Mouse (Mus musculus) CH12.LX (cell line): ENCODE measurements around the gene Zfp931. TPM values are rescaled to one million over a fixed set of nuclear protein-coding genes. Genes with fewer than 3 reads are reported as not detected.

Source experiments
- polyA plus RNA-seq: library from polyadenylated mRNA; unstranded; fragments of >175 nt; gene quantifications from 2 replicates; pipeline ENCODE4 v1.2.1, GENCODE M21; 2012; ENCODE audit warnings: low read depth; ENCODE audit not compliant: insufficient read length
- total RNA-seq, 2 experiments: library from RNA; depleted of rRNA; stranded (reverse); fragments of 300-350 nt in 1 of 2; fragments of >200 nt in 1 of 2; gene quantifications; 2 replicates each; pipeline ENCODE4 v1.2.3; 2012 to 2014

Zfp931 gene
- total and polyA plus RNA-seq, 3 experiments, result 3.2 to 14.0 (median 5.6) TPM

Other genes starting within 250 kb of the Zfp931 start
- gene Gm14325, start 238.1 kb downstream of the Zfp931 start, total RNA-seq (2012; rRNA removed), result 23.8 and 27.4 TPM in 2 replicates
- 79.1 and 90.6 TPM in 2 replicates for gene Gm14325, start 238.1 kb downstream of the Zfp931 start, total RNA-seq (2014; rRNA removed)
- gene Gm14325, start 238.1 kb downstream of the Zfp931 start, polyA plus RNA-seq, result 16.3 and 23.1 TPM in 2 replicates
- gene Gm14327, start 181.4 kb downstream of the Zfp931 start, total RNA-seq (2012; rRNA removed), result 0.85 and 1.7 TPM in 2 replicates
- 1.3 and 5.8 TPM in 2 replicates for gene Gm14327, start 181.4 kb downstream of the Zfp931 start, total RNA-seq (2014; rRNA removed)
- gene Gm14327, start 181.4 kb downstream of the Zfp931 start, polyA plus RNA-seq, result 0.74 and 1.1 TPM in 2 replicates
- 4.0 and 4.1 TPM in 2 replicates for gene Zfp972, start 152.9 kb downstream of the Zfp931 start, total RNA-seq (2012; rRNA removed)
- 3.3 and 3.5 TPM in 2 replicates for gene Zfp972, start 152.9 kb downstream of the Zfp931 start, total RNA-seq (2014; rRNA removed)
- 3.0 and 11.8 TPM in 2 replicates for gene Zfp972, start 152.9 kb downstream of the Zfp931 start, polyA plus RNA-seq
- 11.3 and 14.9 TPM in 2 replicates for gene Gm14326, start 121.2 kb downstream of the Zfp931 start, total RNA-seq (2012; rRNA removed)
- 25.9 and 29.6 TPM in 2 replicates for gene Gm14326, start 121.2 kb downstream of the Zfp931 start, total RNA-seq (2014; rRNA removed)
- 11.8 and 19.0 TPM in 2 replicates for gene Gm14326, start 121.2 kb downstream of the Zfp931 start, polyA plus RNA-seq
- gene Zfp971, start 55.2 kb downstream of the Zfp931 start, total RNA-seq (2012; rRNA removed), result 8.2 and 9.6 TPM in 2 replicates
- gene Zfp971, start 55.2 kb downstream of the Zfp931 start, total RNA-seq (2014; rRNA removed), result 13.5 and 17.7 TPM in 2 replicates
- 4.3 and 5.9 TPM in 2 replicates for gene Zfp971, start 55.2 kb downstream of the Zfp931 start, polyA plus RNA-seq
- gene Phactr3, start 40.5 kb upstream of the Zfp931 start, total RNA-seq (2012; rRNA removed), result 0.21 and 0.38 TPM in 2 replicates
- 0.24 and 0.75 TPM in 2 replicates for gene Phactr3, start 40.5 kb upstream of the Zfp931 start, total RNA-seq (2014; rRNA removed)
- gene Phactr3, start 40.5 kb upstream of the Zfp931 start, polyA plus RNA-seq, result not detected in 2 replicates